Mouse (Mus musculus): ENCODE results near the gene Mgat2. TPM values are rescaled to one million over a fixed set of nuclear protein-coding genes. Genes with fewer than 3 reads are reported as not detected.

The Mgat2 gene
- polyA plus RNA-seq, 1 experiment from 2014 or later, result 37.0 TPM

Small RNA genes within 50 kb of the gene (microRNA-seq; reads per million reads assigned to microRNA genes)
- not detected for gene Gm47287
- gene Gm47295, result not detected

Other genes with a start within 250 kb of the Mgat2 start
- 1,261 and 1,342 TPM in 2 replicates for gene Rps29, start 25.0 kb upstream of the Mgat2 start, polyA plus RNA-seq (2014; fragmentation: Nextera tagmentation; extraction: Ambion mirVana)
- 23.6 and 25.8 TPM in 2 replicates for gene Lrr1, start 15.3 kb upstream of the Mgat2 start, polyA plus RNA-seq (2014; fragmentation: Nextera tagmentation; extraction: Ambion mirVana)
- 442 and 491 TPM in 2 replicates for gene Rpl36al, start 74 bp upstream of the Mgat2 start, polyA plus RNA-seq (2014; fragmentation: Nextera tagmentation; extraction: Ambion mirVana)
- 29.9 and 36.3 TPM in 2 replicates for gene Gm49383, start 12.9 kb downstream of the Mgat2 start, polyA plus RNA-seq (2014; fragmentation: Nextera tagmentation; extraction: Ambion mirVana)
- 9.7 and 11.4 TPM in 2 replicates for gene Dnaaf2, start 14.3 kb downstream of the Mgat2 start, polyA plus RNA-seq (2014; fragmentation: Nextera tagmentation; extraction: Ambion mirVana)
- 31.9 and 32.1 TPM in 2 replicates for gene Gm49384, start 20.1 kb downstream of the Mgat2 start, polyA plus RNA-seq (2014; fragmentation: Nextera tagmentation; extraction: Ambion mirVana)
- 26.5 and 26.8 TPM in 2 replicates for gene Pole2, start 44.0 kb downstream of the Mgat2 start, polyA plus RNA-seq (2014; fragmentation: Nextera tagmentation; extraction: Ambion mirVana)
- 1.7 and 2.7 TPM in 2 replicates for gene Klhdc1, start 57.0 kb downstream of the Mgat2 start, polyA plus RNA-seq (2014; fragmentation: Nextera tagmentation; extraction: Ambion mirVana)
- gene Klhdc2, start 112.5 kb downstream of the Mgat2 start, polyA plus RNA-seq (2014; fragmentation: Nextera tagmentation; extraction: Ambion mirVana), result 251 and 253 TPM in 2 replicates
- 80.3 and 82.1 TPM in 2 replicates for gene Nemf, start 173.0 kb downstream of the Mgat2 start, polyA plus RNA-seq (2014; fragmentation: Nextera tagmentation; extraction: Ambion mirVana)
- gene Arf6, start 188.0 kb downstream of the Mgat2 start, polyA plus RNA-seq (2014; fragmentation: Nextera tagmentation; extraction: Ambion mirVana), result 52.4 and 55.8 TPM in 2 replicates
- gene Gm9887, start 188.3 kb downstream of the Mgat2 start, polyA plus RNA-seq (2014; fragmentation: Nextera tagmentation; extraction: Ambion mirVana), result 1.4 and 1.6 TPM in 2 replicates

Measured in neural tube, embryonic 11.5 days (tissue).